Mouse (Mus musculus) frontal cortex, postnatal 25 days (tissue): Measurements from ENCODE around the gene Pck1.

Experiments
- DNase-seq, 2 experiments: peaks; one replicate each; pipeline ENCODE4 v3.0.0; 2022; ENCODE audit warnings: low spot score in 2 of 2

Gene Pck1

DNA sequence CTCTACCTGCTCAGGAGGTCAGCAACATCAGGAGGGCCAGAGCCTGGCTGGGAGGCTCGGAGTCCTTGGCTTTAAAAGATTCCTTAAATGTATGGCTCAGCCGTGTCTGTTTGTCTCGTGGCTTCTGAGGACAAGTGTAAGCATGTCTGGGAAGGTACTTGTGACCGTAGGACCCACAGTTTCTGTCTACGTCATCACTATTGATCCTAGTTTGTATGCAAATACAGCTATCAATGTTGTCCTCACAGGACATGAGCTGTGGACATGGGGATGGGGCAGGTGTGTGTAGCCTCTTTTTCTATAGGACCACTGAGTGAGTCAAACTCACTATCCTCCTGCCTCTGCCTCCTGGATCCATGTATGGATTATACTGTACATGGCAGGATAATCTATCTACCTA lies 4.8 kb upstream of the Pck1 start:
- DNase-seq, result no peak

DNA sequence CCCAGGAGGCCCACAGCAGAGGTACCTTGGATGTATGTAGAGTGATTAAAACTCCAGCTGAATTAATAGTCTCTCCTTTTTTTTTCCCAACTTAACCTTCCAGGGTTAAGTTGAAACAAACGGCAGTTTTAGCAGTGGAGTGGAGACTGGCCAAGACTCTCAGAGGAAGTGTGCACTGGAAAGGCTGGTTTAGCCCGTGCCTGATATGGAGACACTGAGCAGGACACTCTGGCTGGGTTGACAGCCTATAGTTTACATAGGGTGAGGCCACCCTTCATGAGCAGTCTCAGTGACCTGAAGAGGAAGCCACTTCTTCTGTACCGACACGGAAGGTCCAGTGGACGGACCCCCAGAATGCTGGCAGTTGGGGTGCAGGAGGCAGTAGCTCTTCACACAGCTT lies 1.5 kb upstream of the Pck1 start:
- no peak for DNase-seq

DNA sequence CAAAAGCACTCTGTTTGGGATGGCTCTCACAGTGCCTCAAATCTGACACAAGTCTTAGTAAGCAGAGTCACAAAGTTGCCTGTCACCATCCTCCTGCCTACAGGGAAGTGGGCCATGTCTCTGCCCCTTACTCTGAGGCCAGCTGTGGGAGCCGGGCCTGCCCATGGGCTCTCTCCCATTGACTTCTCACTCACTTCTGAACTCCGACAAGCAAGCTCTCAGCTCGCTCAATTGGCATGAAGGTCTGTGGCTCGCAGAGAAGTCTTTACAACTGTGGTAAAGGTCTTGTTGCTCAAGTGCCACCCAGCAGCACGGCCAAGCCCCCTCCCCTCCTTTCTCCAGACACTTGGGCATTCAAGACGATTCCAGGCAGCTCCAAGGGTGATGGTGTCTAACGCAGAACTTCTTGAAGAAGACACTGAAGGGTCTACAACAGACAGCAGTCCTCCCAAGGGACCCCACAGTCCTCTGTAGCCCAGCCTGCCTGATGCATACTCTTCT lies 1.0 kb upstream of the Pck1 start:
- no peak for DNase-seq

DNA sequence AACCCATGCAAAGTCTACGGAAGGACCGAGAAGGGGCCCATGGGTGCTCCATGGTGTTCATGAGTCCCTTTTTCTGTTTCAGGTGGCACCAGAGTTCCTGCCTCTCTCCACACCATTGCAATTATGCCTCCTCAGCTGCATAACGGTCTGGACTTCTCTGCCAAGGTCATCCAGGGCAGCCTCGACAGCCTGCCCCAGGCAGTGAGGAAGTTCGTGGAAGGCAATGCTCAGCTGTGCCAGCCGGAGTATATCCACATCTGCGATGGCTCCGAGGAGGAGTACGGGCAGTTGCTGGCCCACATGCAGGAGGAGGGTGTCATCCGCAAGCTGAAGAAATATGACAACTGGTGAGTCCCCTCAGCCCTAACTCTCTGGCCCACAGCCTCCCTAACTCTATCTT lies 418 bp downstream of the Pck1 start:
- DNase-seq, result no peak

DNA sequence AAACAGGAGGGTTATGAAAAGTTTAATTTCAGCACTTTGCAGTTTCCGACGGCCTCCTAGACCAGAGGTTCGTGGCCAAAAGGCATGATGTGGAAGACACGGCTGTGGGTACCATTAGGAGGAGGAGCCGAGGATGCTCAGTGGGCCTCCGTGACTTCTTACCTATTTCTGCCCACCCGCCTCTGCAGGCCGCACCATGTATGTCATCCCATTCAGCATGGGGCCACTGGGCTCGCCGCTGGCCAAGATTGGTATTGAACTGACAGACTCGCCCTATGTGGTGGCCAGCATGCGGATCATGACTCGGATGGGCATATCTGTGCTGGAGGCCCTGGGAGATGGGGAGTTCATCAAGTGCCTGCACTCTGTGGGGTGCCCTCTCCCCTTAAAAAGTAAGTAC lies 1.7 kb downstream of the Pck1 start:
- DNase-seq, result no peak

DNA sequence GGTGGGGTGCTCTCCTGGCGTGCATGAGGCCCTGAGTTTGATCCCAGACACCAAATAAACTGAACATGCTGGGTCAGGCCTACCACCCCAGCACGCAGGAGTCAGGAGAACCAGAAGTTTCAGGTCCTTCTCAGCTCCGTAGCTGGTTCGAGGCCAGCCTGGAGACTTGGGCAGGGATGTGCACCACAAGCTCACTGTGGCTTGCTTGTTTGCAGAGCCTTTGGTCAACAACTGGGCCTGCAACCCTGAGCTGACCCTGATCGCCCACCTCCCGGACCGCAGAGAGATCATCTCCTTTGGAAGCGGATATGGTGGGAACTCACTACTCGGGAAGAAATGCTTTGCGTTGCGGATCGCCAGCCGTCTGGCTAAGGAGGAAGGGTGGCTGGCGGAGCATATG lies 2.1 kb downstream of the Pck1 start:
- DNase-seq, result no peak

DNA sequence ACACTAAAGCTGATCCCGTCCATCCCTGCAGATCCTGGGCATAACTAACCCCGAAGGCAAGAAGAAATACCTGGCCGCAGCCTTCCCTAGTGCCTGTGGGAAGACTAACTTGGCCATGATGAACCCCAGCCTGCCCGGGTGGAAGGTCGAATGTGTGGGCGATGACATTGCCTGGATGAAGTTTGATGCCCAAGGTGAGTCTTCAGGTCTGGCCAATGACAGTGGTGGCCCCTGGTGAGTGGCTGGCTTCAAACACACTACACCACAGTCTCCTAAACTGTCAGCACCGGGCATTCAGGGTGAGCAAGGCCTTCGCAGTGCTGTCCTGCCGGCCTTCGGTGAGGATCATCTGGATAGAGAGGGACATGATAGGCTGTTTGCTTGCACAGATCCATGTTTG lies 3.1 kb downstream of the Pck1 start:
- no peak for DNase-seq

DNA sequence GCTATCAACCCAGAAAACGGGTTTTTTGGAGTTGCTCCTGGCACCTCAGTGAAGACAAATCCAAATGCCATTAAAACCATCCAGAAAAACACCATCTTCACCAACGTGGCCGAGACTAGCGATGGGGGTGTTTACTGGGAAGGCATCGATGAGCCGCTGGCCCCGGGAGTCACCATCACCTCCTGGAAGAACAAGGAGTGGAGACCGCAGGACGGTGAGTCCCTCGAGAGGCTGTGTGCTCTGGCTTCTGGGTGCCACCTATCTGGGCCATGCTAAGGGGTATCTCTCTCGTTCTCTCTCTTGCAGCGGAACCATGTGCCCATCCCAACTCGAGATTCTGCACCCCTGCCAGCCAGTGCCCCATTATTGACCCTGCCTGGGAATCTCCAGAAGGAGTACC lies 4.1 kb downstream of the Pck1 start:
- DNase-seq, result no peak

DNA sequence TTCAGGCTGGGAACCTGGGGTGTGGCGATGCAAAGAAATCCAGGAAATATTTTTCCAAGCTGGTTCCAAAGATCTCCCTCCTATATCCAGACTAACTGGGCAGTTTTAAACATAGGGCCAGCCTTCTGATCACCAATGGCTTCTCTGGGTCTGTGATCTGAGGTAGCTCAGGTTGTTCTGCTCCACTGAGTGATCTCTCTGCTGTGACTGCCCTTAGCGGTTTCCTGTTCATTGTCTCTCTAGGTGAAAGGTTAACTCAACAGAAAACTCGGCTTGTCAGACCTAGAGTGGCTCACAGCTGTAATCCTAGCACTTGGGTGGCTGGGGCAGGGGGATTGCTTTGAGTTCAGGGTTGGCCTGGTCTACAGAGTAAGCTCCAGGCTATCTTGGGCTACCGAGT lies 4.5 kb downstream of the Pck1 start:
- DNase-seq, result no peak

DNA sequence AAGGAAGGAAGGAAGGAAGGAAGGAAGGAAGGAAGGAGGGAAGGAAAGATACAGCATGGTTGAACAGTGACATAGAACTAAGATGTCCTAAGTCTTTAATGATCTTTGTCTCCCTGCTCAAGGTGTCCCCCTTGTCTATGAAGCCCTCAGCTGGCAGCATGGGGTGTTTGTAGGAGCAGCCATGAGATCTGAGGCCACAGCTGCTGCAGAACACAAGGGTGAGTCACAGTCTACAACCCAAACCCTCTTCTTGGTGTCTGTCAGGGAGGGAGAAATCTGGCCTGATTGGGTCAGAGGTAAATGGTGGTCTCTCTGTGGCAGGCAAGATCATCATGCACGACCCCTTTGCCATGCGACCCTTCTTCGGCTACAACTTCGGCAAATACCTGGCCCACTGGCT lies 5.0 kb downstream of the Pck1 start:
- no peak for DNase-seq

DNA sequence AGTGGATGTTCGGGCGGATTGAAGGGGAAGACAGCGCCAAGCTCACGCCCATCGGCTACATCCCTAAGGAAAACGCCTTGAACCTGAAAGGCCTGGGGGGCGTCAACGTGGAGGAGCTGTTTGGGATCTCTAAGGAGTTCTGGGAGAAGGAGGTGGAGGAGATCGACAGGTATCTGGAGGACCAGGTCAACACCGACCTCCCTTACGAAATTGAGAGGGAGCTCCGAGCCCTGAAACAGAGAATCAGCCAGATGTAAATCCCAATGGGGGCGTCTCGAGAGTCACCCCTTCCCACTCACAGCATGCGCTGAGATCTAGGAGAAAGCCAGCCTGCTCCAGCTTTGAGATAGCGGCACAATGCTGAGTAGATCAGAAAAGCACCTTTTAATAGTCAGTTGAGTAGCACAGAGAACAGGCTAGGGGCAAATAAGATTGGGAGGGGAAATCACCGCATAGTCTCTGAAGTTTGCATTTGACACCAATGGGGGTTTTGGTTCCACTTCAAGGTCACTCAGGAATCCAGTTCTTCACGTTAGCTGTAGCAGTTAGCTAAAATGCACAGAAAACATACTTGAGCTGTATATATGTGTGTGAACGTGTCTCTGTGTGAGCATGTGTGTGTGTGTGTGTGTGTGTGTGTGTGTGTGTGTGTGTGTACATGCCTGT lies 5.7 kb downstream of the Pck1 start:
- no peak for DNase-seq

DNA sequence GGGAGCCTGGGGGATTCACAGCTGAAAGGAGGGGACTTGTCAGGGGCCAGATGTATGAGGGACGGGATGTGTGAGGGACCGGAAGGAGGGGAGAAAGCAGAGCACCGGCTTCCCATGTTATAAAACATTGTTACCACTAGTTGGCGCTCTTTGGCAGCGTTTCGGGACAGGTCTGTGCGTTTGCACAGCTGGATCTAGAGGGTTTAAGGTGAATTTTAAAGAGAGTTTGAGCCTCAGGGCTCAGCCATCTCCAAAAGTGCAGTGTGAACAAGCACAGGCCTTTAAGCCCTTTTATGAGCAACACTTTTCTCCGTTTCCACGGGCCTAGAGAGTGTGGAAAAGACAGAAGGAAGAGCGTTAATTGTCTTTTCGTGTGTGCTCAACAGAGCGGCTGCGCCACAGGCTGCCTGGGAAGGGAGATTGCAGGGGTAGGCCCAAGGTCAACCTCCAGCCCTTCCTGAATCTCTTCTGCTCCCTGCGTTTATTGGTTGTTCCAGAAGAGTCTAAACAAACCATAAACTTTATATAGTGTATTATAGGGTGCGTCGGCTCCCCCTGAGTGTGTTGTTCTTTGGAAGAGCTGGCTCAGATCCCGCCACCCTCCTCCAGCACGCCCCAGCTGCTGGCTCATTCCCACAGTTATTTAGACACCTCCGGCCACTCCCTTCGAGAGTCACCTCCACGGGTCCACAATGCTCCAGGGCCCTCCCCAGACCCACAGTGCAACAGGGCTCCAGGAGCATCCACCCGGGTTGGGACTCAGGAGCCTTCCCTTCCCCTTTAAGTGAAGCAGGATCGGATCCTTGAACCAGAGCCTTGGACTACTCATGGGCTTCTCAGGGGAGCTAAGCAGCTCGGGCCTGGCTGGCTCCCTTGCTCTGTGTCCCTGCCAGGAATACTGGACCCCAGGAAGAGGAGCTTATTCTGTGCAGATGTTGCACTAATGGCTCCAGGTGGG lies 6.8 kb downstream of the Pck1 start:
- DNase-seq, result no peak

DNA sequence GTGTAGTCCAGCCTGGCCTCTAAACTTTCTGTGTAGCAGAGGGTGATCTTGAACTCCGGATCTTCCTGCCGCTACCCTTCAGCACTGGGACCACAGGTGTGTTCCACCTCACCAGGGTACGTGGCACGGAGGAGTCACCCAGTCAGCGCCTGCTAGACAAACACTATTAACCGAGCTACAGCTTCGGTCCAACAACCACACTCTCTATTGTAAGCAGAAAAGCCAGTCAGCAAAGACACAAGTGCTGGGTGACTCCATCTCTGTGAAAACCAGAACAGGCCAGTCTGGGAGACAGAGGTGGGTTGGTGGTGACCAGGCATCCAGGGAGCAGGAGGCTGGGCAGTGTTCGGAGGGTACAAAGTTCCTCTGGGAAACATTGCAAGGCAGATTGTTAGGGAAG lies 10.5 kb downstream of the Pck1 start:
- no peak for DNase-seq

DNA sequence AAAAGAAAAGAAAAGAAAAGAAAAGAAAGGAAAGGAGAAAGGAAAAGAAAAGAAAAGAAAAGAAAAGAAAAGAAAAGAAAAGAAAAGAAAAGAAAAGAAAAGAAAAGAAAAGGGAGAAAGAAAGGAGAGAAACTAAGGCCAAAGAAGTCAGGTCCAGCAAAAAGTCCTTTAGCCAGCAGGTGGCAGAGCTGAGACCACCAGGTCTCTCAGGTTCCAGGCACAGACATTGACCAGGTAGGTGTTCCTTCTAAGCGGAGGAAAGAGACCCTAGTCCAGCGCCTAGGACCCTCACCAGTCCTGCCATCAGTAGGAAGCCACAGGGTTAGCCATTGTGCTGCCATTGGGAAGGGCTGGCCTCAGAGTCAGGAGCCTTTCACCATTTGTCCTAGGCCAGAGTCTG lies 11.5 kb downstream of the Pck1 start:
- no peak for DNase-seq

DNA sequence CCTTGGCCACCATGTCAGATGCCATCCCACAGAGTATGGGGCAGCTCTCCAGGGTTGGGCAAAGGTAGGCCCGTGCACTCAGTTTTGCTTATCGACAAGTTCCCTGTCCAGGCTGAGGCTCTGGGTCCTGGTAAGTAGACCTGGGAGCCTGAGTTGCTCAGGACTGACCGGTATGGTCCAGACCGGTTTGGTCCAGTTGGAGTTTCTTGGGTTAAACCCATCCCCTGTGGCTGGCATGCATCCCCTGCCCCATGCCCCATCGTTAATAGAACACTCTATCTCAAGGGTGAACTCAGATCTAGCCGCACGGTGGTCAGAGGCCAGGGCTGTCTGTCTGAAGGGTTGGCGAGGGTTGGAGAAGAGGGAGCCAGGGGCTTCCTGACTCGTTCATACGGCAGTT lies 12.1 kb downstream of the Pck1 start:
- no peak for DNase-seq

DNA sequence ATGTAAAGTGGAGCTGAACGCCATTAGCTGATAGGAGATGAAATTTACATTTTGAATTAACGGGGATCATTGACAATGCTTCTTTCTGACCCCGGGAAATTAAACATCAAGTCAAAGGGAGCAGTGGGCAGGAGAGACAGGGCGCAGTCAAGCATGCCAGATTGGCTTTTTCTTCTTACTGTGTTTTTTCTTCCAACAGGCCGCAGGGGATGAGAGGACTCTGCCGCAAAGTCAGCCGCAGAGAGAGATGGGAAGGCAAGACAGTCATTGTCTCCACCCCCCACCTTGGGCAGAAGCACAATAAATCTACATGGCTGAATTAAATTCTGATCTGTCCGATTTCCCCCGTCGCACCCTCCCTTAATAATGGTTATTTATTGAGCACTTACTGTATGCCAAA lies 12.5 kb downstream of the Pck1 start:
- DNase-seq, result no peak

DNA sequence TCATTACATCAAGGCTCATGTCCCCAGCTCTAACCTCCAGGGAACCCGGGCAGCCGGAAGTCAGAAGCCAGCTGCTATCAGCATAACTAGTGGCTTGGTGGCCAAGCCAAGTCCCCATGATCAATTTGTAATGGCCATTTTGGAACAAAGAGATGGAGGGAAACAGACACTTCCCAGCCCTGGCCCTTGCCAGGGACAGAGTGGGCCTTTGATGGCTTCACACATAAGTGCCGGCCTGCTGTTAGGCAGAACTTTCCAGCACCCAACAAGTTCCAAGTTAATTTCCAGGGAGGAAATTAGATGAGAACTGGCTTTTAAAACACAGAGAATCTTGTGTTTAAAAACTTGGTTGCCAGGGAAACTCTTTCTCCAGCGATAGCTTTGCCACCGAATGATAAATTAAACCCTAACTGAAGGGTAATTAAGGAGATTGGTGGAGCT lies 15.6 kb downstream of the Pck1 start:
- DNase-seq, result no peak

DNA sequence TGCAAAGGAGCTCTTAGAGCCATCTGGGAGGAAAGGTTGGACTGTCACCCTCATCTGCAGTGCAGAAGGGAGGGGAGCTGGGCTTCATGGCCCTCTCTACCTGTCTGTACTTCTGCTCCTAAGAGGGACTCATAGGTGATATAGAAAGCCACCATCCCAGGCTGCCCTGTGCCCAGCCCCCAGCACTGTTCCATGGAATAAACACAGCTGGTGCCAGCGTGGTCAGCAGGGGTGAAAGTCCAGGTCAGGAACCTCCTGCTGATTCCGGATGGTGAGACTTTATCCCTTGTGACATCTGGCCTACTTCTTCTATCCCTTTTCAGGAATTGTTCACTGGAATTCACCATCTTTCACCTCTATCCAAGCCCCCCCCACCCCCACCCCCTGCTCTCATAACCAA lies 17.2 kb downstream of the Pck1 start:
- no peak for DNase-seq

DNA sequence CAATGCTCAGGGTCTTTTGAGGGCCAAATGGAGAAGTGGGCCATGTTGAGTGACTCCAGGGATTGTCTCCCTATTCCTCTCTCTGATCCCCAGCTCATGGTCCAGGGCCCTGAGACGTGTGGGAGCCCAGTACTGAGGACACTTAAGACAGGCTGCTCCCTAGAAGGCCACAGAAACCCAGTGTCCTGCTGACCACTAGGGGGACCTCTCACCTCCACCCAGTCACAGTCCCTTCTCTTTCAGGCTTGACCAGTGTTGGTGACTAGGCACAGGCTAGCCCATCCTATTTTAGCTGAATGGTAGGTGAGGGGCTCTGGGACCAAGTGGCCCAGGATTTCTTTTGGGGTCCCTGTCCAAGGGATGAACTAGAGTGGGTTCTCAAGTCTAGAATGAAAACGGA lies 17.9 kb downstream of the Pck1 start:
- DNase-seq, result no peak

DNA sequence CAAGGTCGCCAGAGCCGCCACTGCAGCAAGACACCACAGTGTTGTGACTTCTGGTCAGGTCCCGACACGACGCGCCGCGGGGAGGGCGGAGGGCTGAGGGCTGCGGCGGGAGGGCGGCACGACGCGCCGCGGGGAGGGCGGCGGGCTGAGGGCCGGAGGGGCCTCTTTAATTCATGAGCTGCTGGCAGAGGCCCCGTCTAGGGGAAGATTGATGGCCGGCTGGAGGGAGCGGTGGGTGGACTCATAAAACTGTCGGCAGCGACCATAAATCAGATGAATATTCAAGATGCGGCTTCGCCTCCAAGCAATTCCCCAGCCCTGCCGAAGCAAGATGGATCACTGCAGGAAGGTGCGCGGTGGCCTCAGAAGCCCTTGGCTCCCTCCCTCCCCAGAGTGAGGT lies 18.6 kb downstream of the Pck1 start:
- no peak for DNase-seq

DNA sequence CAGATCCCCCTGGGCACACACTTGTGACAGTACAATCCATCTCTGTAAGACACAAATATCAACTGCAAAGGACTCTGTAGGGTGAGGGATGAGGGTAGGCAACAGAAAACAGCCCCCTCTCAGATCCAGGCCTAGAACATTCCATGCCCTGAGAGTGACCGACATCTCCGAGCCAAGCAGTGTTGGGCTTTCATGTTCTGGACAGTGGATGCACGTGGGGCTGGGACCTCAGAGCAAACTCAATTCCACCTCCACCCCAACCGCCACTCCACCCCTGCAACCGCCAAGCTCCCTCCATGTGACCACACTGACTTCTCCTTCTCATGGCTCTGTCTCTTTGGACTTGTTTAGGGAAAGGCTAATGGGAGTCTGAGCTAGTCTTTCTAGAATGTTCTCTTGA lies 19.1 kb downstream of the Pck1 start:
- DNase-seq, result no peak

DNA sequence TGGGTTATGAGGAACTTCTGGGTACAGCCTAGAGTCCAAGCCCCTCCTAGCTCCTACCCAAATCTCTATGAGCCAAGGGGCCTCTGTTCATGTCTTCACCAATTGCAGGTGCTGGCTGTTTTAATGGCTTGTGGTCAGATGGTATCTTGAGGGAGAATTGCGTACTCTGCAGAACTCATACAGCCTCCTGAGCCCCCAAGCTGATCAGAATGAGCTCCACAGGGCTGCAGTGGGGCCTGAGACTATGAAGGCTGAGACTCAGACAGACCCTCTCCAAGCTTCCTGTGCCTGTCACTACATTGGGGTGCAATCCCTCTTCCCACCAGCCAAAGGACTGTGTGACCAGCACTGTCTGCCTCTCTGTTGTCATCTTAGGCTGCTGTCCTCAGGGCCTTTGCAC lies 19.5 kb downstream of the Pck1 start:
- no peak for DNase-seq

DNA sequence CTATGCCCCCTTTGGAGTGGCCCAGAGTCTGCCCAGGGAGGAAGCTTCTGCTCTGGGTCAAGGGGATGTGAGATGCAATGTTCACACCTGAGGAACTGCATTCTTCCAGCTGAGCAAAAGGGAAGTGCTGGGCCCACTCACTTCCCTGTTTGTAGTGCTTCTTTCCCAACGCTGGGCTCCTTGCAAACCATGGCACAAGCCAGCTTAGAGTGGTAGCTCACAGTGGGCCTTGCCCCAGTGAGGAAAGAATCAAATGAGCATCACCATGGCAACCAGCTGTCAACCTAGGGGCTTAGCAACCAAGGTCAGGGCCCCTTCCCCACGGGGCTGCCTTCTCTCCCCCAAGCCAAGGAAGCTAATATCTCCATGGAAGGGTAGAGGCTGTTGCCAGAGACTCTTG lies 20.2 kb downstream of the Pck1 start:
- peak in 1 of 2 experiments; percentile 5 for DNase-seq
